Mouse (Mus musculus) layer of hippocampus, adult 8-10 months (tissue): ENCODE data around the gene Meis2. TPM values are rescaled to one million over a fixed set of nuclear protein-coding genes. Genes with fewer than 3 reads are reported as not detected.

ENCODE experiments used
- DNase-seq, 2 experiments: peaks; one replicate each; pipeline ENCODE4 v3.0.0; 2022; ENCODE audit warnings: low spot score in 2 of 2
- total RNA-seq, 4 experiments: library from RNA; stranded (reverse); gene quantifications; 2 replicates each; pipeline ENCODE4 v1.2.4; 2022

Gene Meis2
- total RNA-seq, 4 experiments from 2014 or later = 43.4 to 69.1 (median 50.4) TPM

DNA sequence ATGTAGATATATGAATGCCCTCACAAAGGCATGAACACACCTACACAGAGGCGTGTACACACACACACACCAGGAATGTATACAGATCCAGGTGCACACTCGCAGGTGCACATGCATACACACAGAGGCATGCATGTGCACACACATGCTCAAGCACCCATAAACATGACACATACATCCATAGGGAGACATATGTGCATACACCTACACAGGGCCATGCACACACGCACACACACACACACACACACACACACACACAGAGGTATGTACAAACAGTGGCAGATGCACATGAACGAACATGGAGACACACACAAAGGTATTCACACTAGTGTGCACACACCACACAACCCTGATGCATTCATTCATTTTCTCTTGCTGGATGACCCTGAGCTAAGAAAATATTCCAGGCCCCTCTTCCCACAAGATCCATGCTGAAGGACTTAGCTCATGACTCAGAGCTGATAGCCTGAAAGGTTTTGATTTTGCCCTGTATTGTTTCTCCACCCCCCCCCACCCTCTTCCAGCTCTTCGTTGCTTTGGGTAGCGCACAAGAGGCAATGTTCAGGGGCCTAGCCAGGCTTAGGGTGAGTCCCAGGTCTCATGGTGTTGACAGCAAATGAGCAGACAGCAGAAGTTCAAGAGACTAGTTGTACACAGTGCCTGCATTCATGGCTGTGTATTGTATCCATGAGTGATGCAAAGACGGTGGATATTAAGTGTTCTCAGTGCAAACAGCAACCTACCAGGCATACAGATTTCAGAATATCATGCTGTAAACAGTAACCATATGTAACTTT lies 116.8 kb downstream of the Meis2 start:
- no peak for DNase-seq

DNA sequence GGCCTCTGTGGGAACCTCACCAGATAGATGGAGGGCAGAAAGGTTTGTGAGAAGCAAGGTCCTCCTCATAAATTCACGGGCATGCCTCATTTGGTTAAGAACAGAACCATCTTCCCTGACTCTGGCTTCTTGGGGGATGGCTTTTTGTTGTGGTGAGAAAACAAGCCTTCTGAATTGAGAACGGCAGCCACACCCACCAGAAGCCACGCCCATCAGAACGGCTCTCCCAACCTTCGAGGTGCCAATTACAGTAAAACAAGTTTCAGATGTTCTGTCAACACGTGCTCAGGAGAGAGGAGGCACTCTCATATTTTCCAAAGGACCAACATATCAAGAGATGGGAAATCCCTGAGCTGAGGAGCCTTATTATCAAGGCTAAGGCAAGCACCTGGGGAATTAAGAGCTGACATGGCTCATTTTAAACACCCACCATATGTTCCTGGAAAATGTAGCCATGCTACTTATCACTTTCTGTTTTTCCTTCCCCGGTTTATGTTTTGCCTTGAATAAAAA lies 117.9 kb downstream of the Meis2 start:
- DNase-seq = no peak

DNA sequence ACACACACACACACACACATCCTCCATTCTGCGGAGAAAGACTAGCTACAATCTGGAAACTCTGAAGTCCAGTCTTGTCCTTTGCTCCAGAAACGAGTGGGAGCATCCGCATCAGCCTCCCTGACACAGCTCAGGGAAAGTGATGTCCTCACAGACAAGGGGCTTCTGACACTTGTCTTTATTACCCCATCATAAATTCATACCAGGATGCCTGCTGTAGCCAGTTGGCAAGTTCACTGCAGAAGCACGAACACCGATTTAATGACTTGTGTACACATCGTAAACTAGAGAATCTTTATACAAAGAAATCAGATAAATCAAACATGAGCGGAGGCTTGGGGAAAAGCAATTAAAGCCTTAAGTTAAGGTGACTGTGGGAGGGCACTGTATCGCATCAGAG lies 122.6 kb downstream of the Meis2 start:
- DNase-seq = no peak

DNA sequence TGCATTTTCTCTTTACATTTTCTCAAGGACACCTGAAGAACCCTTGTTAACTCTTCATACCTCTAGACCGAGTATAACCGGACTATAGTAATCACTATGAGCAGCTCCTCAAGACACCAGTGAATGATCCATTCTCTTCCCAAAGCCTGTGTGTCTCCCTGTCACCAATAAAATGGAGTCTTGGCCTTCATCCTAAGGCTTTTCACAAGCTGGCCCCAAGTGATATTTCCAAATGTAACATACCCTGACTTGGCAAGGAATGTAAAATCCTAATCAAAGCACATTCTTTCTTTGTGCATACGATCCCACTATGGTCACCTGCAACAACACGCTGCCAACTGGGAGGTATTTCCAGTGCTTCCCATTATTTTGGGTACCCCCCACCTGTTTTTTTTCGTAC lies 125.8 kb downstream of the Meis2 start:
- no peak for DNase-seq

DNA sequence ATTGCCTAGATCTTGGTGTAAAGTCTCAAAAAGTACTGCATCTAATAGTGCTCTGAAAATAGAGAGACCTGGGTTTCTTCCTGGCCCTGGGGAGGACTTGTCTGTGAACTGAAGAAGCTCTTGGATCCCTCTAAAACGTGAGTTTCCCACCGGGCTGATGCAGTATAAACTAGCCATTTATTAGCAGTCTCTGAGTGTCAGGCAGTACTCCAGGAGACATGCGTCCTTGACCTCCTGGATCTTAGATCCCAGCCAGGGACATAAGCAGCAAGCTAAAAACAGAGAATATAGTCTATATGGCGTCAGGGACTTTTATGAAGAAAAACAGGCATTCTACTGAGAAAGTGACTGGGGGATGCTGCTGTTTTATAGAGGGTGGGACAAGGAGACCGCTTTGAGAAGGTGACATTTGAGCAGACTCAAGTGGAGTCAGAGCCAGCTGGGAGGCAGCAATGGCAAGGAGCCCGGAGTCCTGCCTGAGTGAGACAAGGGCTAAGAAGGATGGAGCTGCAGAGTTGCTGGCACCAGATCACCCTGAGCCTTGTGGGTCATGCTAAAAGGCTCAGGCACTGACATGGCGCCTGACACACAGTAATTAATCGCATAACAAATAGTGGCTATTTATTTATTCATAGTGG lies 126.6 kb downstream of the Meis2 start:
- DNase-seq = peak; percentile 20 to 28

DNA sequence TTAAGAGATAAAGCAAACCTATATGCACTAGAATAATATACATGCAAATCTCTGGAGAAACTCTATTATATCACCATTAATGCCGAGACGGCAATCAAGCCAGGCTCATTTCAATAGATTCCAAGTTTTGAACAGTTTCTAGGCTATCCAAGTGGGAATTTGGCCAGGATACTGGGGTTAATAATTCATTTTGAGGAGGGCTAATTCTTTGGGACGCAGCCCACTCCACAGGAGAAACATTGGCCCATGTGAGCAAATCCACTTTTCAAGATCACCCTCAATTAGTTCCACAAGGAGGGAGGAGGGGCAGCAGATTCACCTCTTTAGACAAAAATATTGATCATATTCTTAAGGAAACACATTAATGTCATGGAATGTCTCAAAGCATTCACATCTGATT lies 127.3 kb downstream of the Meis2 start:
- no peak for DNase-seq

DNA sequence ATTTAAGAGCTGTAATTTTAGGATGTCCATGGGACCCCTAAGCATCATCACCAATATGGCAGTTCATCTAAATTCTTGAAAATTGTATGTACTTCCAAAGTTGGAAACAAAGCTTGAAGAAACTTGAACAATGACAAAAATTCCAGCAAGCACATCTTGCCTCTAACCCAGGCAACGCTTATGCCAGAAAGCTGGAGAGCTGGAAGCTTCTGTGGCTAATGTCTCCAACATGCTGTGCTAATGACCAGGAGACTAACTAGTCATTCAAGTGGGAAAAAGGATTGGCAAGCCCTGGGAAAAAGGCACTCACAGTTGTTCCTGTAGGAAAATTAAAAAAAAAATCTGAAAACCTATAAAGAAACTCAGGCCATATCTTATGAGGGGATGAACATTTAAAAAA lies 127.7 kb downstream of the Meis2 start:
- DNase-seq = no peak

DNA sequence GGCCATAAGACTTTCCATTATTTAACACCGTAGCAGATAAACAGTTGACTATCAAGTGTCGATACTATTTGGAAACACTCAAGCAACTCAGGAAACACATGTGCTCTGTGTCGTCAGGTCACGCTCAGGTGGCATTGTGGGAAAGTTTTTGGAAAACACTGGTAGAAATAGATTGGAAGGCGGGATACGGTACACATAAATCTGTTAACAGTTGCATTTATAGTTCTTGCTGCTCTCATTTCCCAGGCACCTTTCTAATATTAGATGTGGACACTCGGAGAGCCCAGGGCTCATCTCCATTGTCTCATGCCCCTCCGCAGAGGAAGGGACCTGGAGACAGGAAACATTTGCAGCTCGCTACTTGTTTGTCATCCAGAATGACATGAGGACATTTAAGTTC lies 128.9 kb downstream of the Meis2 start:
- no peak for DNase-seq

DNA sequence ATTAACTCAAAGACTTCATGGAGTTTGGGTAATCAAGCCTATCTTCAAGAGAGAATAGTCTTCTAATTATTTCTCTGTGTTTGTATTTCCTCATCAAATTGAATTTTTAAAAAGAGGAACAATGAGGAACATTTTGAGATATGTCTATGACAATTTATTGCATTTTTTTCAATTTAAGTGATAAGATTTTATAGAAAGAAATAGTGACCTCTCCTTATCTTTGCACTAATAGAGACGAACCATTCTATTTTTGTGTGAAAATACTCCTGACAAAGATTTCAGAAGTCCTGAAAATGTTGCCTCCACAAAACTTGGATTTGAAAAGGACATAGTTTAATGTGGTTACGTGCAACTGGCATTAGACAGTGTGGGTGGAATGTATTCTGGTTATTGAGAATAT lies 131.3 kb downstream of the Meis2 start:
- no peak for DNase-seq

DNA sequence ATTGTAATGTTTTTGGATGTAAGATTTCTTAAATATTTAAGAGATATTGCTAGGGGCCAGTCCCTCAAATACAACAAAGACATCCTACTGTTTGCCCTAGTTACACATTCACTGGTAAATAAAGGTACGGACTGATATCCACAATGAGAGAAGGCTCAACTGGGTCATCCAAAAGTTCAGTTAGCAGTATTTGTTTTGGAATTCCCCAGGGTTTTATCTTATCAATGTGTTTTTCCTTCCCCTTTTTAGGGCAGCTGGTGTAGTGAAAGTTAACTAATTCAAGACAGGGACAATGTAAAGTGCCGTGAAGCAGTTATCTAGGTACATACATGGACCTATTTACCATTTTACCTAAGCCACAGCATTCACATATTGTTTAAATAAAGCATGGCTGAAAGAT lies 132.4 kb downstream of the Meis2 start:
- DNase-seq = no peak

DNA sequence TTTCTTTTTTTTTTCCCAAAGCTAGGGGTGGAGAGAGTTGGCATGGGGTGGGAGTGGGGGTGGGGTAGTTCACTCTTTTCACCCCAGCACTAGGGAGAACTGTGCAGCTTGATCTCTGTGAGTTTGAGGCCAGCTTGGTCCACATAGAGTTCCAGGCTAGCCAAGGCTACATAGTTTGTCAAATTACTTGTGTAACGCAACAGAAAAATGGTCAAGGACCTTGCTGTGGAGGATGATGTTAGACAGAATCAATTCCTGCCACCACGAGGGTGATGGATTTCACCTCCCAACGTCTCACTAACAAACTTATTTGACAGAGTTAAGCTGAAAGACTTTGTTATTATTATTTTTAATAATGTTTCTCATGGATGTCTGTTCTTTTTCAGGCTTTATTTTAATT lies 139.9 kb downstream of the Meis2 start:
- no peak for DNase-seq

DNA sequence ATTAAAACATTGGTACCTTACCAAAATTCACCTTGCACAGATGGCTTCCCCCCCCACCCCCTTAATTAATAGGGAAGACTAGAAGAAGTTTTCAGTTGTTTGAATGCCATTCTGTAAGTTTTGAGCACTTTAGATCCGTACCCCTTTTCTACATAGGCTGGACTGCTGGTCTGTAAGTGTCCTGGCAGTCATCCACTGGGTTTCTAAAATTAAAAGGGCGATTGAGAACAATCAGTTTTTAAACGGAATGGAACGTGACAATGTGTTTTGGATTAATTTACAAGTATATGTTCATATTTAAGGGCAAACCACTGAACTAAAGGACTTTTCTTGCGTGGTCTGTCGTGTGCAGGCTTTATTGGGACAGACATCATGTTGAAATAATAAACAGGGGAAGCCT lies 141.2 kb downstream of the Meis2 start:
- no peak for DNase-seq

DNA sequence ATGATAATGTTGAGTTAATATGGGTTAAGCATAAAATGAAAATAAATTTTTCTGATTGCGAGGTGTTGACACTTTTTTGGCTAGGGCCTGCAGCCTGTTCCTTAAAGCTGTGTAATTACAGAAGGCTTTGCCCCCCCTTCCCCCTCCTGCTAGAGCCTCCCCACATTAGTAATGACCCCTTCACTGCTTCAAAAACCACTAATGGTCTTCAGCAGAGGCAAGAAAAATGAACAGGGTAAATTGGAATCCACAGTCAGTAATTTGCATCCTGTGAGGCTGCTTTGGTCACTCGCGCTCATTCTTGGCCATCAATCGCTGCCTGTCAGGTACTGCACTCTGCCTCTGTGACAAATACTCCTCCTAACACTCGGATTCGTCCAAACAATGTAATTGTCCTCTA lies 142.4 kb downstream of the Meis2 start:
- DNase-seq = no peak

DNA sequence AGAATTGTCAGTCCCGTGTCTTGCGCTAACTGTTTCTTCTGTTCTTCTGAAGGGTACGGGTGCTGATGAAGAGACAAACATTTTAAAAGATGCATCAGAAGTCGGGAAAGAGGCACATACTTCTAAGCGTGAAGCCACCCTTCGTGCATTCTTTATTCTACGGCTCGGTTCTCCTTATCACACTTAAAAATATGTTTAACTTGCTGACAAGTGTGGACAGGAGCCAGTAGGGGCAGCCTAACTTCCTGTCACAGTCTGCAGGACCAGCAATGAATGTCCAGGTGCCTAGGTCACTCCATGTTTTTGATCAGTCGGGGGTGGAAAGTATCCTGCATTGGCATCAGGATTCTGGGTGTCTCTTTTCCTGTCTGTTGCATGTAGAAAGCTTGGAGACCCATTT lies 144.0 kb downstream of the Meis2 start:
- DNase-seq = no peak

DNA sequence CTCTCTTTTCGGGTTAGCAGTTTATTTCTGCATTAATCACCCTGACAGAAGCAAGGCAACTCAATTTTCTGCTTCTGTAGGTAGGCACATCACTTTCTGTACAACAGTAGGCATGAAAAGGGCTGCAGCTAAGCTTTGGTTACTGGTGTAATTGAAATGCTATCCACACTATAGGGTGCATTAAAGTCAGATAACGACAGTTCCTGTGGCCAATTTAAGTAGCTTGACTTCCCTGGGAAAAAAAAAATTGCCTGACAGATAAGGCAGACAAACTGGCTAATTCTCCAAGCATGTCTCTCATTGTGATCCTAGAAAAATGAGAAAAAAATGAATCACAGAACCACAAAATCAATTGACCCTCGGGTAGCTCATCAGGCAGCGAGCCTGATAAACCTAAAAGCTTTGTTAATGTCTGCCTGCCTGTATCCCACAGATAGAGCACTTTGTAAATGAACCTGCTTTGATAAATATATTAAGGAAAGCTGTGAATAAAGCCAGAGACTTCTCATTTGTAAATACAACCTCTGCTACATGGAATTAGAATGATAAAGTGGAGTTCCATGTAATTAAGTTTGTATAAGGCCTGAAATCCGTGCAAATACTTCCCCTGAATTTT lies 145.2 kb downstream of the Meis2 start:
- no peak for DNase-seq

DNA sequence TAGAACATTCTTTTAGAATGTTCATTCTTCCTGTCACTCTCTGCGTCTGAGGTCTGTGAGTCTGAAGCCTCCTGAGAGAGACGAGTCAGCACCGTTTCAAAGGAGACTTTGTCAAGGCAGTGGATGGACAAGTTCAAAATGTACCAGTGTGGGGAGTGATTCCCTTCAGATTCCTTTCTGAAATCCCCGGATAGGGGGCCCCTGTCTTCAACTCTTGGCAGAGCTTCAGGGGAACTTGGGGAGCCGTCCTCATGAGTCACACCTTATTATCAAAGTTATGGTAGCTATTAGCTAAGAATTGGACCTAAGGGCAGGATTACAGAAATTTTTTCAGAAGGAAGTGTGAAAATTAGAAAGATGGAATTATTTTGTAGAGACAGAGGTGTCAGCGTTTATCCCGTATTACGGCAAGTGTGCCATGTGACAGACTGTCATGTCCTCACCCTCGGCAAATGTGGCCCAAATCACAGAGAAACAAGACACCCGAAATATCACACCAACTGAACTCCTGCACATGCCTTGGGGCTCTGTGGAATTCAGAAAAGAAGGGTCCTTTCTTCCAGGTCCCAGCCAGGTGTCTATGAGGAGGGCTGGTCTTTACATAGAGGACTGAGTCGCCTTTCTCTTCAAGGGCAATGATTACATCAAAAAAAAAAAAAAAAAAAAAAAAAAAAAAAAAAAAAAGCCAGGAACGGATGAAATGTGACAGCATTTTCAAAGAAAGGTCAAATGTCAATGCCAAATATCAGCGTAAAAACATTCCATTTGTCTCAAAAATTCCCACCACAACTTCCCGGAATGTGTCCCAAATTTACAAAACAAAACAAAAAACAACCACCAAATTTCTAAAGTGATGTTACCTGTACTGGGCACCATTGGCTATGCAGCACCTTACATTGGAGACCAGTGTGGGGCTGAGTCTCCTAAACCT lies 146.2 kb downstream of the Meis2 start:
- no peak for DNase-seq

DNA sequence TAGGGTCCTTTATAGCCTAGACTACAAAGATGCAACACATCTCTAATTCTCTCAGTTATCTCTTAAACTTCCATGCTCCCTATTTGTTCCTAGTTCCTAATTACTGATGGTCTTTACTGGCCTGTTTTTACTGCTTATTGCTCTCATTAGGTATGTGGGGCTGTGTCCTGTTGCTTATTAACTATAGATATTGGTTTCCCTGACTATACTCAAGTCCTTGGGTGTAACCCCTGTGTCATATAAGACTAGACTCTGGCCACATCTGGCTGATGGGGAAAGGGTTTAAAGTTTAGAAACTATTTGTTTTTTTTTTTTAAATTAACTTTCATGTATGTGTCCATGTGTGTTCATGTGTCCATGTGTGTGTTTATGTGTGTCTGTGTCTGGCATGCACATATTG lies 147.1 kb downstream of the Meis2 start:
- DNase-seq = no peak

DNA sequence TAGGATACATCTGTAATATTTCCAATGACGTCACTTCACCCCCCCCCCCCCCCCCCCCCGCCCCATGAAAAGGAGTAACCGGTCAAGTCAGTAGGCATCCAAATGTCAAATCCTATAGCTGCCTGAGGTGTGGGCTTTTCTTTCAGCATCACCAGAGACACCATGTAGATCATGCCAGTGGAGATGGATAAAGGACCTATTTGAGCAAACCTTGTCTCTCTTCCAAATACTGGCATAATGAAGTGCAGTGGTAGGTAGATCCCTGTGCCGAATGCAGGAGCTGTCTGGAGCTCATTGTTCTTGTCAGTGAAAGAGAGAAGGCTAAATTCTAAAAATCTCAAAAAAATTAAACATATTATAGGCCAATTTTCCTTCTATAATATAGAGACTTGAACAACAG lies 151.1 kb downstream of the Meis2 start:
- no peak for DNase-seq

DNA sequence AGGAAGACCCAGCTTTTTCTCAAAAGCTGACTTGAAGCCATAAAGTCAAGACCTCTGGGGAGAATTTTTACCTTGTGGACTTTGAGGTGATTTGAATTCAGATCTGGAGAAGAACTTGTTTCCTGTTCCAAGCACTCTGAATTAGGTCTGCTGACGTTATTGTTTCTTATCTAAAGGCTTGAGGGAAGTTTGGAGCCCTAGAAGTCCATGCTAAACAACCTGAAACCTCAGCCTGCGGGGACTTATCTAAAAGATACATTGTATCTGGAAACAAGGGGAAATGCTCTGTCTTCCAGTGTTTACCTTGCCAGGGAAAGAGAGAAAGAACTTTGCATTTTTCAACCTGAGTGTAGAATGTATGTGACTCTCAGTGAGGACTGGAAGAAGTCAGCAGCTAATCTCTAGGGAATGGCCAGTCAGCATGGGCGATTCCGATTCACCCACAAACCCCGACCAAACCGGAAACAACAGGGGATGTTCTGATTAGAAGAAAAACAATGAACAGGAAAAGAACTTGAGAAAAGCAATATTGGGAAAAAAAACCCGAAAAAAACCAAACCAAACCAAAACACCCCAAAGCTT lies 152.6 kb downstream of the Meis2 start:
- no peak for DNase-seq

DNA sequence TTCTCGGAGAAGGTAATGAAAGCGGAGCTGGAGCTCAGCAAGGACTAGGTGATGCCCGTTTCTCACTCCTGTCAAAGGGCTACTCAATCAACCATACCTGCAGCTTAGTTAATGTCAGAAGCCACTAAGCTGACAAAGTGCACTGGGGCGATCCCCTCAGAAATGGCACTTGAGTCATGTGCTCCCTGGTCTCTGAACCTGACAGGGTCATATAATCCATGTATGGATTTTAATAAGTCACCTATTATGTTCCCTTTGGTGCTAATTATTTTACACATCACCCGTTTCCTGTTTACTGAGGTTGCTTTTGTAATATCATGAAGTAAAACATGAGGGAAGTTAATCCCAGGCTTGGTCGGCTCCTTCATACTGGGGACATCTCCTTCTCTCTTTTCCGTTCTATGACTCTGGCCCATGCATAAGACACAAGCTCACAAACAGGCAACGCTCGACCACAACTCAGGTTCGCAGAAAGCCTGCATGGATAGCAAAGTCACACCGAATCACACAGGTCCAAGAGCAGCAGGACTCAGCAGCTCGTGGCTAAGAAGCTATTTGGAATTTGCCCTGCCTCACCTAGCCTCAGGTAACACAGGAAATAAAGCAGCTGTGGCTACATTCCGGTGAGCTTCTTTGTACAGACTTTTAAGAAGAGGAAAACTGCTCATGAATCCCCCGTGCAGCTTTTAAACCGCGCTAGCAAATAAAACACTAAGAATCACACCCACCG lies 153.6 kb downstream of the Meis2 start:
- no peak for DNase-seq
